Mouse (Mus musculus) macrophage (primary cell): ENCODE measurements around the gene Ppib. TPM values are rescaled to one million over a fixed set of nuclear protein-coding genes. Genes with fewer than 3 reads are reported as not detected.
A peak's percentile ranks its signal among the peaks of the same experiment; 100 is the strongest.

Experiments
- H3K27ac ChIP-seq: fragments of 350-480 bp; formaldehyde crosslinking; 2 replicates; pipeline ENCODE4 v1.9.0; 2021
- H3K36me3 ChIP-seq: fragments of 350-480 bp; formaldehyde crosslinking; 2 replicates; pipeline ENCODE4 v1.9.0; 2021; ENCODE audit errors: inconsistent target
- H3K4me3 ChIP-seq: fragments of 350-480 bp; formaldehyde crosslinking; 2 replicates; pipeline ENCODE4 v1.9.0; 2021; ENCODE audit errors: inconsistent target
- H3K79me2 ChIP-seq: fragments of 350-480 bp; formaldehyde crosslinking; 2 replicates; pipeline ENCODE4 v1.9.0; 2021; ENCODE audit errors: inconsistent target
- WGBS: methylation state at CpG from one replicate; pipeline ENCODE4 v1.1.7; 2026; ENCODE audit warnings: inconsistent platforms; ENCODE audit not compliant: missing documents; 5-methylcytosine and 5-hydroxymethylcytosine counted together
- polyA plus RNA-seq: library from polyadenylated mRNA; stranded (reverse); fragments of 250-400 nt; gene quantifications from 3 replicates; pipeline ENCODE4 v1.2.4, GENCODE M21; 2018; ENCODE audit warnings: inconsistent platforms

Ppib gene
- polyA plus RNA-seq, 1 experiment from 2014 or later, result 289 TPM

DNA sequence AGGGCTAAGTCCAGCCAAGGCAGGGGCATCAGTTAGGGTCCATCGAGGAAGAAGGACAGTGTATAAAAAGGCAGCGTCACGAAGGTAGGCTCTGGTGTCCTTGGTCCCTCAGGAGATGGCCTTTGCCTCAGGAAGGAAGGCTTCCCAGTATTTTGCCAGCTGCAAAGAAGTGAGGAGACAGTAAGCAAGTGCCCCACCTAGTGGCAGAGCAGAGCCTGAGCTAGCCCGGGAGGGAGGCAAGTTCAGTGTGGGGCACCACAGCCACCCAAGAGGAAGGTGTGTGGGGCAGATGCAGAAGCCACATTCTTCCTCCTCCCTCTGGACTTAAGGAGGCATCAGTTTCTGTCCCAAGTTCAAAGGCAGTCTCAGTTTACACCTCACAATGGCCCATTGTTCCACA is 28.4 kb downstream of the Ppib start:
- H3K36me3 ChIP-seq, result peaks cover 67% of the 10 kb centered on the region
- no peaks in the 10 kb centered on the region for H3K79me2 ChIP-seq
- no peak overlapping the region for H3K4me3 ChIP-seq
- WGBS, result 64% methylated on average over 4 of the region's 4 CpGs
- no peak overlapping the region for H3K27ac ChIP-seq

DNA sequence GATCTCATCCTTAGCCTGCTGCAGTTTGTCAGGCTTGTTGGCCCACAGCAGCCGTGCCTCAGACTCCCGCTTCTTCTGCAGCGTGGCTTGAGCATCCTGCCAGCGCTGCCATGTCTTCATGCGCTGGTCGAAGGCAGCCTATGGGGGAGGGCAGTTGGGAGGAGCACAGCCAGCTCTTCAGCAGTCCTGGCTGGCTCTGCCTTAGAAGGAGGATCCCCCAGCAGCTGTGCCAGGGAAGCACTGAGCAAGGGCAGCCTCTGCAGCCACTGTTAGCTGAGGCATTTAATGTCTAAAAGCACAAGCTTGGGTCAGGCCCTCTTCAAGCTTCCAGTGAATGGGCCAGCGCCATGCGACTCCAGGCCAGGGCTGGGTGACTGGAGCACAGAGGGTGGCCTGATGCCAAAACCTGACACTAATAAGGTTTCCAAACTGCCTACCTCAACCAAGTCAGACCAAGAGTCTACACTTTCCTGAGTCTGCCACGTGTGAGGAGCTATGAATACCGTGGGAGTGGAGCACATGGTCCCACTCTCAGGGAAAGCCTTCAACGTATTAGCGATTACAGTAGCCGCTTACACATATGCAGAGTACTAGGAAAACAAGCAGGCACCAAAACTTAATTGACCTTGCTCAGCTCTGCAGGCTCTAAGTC is 30.7 kb downstream of the Ppib start:
- Histone ChIP-seq H3K36me3 (peaks cover 85% of the 10 kb centered on the region), H3K27ac (no peak overlapping the region), H3K4me3 (no peak overlapping the region), H3K79me2 (no peaks in the 10 kb centered on the region)
- WGBS, result 97% methylated on average over 13 of the region's 13 CpGs

DNA sequence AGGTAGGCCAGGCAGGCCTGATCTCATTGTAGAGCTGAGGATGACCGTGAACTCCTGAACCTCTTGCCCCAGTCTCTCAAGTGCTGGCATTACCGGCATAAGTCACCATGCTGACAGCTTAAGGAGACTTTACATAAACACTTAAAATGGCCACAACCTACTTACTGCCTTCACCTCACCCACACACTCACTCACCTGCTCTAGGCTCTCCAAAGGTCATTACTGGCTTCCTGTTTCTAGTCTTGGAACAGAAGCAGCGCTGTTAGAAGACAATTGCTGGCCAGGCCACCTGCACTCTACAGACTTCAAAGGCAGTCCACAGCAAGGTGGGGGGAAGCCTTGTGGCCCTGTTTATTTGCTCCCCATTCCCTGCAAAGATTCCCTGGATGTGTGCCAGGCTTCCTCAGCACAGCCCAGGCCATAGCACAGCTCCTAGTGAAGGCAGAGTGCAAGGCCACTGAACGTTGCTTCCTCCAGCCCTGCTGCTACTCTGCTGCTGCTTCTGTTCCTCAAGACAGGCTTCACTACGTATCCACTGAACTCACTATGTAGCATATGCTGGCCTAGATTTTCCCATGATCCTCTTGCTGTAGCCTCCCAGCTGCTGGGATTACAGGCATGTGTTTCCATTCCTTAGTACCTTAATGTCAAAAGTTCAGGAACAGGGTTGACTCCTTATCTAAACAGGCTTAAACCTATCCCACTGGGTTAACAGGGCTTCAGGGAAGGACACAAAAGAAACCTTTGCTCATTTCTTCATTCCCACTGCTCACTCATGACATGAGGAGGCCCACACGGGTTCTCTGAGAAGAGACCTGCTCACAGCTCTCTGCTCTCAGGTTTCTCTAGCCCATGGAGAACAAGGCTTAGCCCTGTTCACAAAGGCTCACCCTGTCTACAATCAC is 31.6 kb downstream of the Ppib start:
- peaks cover 93% of the 10 kb centered on the region for H3K36me3 ChIP-seq
- WGBS, result 94% methylated on average over 6 of the region's 6 CpGs
- no peak overlapping the region for H3K4me3 ChIP-seq
- H3K79me2 ChIP-seq, result no peaks in the 10 kb centered on the region
- H3K27ac ChIP-seq, result no peak overlapping the region

DNA sequence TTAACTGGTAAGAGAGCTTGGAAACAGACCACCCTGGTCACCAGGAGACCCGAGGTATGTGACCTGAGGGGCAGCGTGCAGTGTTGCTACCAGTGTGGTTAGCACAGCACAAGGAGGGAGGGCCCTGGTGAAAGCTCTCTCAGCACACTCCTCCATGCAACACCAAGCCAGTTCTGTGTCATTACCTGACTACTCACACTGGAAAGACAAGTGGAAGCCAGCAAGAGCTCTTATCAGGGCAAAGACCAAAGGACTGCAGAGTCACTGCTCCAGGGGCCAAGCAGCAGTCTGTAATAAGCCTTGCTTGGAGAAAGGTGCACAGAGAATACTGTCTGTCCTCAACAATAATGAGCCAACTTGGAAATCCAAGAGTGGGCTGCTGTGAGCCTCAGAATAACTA is 32.6 kb downstream of the Ppib start:
- WGBS, result 93% methylated on average over 2 of the region's 2 CpGs
- peaks cover 94% of the 10 kb centered on the region for H3K36me3 ChIP-seq
- no peaks in the 10 kb centered on the region for H3K79me2 ChIP-seq
- H3K27ac ChIP-seq, result no peak overlapping the region
- no peak overlapping the region for H3K4me3 ChIP-seq

DNA sequence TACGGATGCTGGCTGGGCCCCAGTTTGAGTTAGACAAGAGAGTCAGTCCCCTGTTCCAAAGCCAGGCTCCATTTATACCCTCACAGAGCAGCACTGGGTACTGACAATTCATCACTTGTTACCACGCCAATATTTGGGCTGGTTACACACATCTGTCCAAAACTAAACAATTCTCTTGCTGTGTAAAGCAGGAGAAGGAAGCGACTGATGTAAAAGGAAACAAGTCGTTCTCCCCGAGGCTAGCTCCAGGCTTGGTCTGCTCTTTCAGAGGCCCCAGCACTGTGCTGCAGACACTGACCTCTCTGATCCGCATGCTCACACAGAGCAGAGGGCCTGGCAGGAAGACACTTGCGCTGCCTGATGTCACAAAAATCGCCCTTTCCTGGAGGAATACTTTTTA is 41.6 kb downstream of the Ppib start:
- Histone ChIP-seq H3K79me2 (peaks cover 49% of the 10 kb centered on the region; the same call in 1 of the 2 replicates), H3K27ac (no peak overlapping the region), H3K4me3 (no peak overlapping the region), H3K36me3 (peaks cover 93% of the 10 kb centered on the region)
- WGBS, result 91% methylated on average over 8 of the region's 8 CpGs

DNA sequence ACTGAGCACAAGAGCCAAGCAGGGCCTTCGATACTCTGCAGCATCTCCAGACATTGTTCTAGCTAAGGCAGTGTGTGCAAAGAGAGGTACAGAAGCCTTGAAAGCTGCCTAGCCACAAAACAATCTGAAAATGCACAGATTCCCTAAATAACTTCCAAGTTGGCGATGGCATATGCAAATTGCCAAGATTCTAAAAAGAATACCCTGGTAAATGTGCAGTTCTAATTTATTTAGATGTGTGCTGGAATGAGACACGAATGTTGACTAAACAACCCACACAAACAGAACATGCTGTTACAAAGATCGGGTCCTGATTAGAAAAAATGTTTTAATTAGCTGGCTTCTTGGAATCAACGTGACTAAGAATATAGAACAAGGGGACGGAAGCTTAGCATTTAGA is 42.6 kb downstream of the Ppib start:
- Histone ChIP-seq H3K79me2 (peaks cover 60% of the 10 kb centered on the region), H3K36me3 (peaks cover 83% of the 10 kb centered on the region), H3K4me3 (no peak overlapping the region), H3K27ac (no peak overlapping the region)
- WGBS, result 96% methylated on average over 6 of the region's 6 CpGs

DNA sequence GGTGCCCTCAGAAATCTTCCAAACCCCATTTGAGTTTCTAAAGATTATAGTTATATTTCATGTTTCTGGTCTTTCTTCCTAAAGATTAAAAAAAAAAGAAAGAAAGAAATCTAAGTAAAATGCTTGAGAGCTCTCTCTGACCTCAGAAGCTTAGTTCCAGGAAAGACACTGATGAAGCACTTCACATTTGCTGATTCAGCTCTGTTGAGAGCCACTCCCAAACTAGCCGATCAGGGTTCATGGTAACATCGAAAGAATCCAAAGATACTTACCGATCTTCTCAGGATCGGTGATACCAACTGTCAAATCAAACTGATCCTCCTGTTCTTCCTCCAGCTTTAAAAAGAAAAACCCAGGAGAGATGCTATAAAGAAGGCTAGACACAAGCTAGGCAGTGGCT is 44.6 kb downstream of the Ppib start:
- Histone ChIP-seq H3K27ac (no peak overlapping the region), H3K36me3 (peaks cover 80% of the 10 kb centered on the region), H3K4me3 (no peak overlapping the region), H3K79me2 (peaks cover 79% of the 10 kb centered on the region)
- 96% methylated on average over 4 of the region's 4 CpGs for WGBS

DNA sequence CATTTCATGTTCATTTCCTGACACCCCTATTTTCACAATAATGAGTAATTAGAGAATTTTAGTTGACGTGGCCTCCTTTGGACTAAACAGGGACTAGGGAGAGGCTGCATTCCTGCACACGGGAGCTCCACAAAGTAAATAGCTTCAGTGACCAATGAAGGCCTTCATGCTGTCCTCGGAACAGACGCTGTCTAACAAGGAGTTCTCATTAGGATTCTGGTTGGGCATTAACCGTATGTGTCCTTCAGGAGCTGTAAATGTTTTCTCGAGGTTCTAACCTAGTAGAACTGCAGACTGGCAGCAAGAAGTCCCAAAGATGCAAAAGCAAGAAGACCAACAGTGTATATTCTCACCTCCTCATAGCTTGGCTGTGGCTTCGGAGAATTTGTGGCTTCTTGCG is 45.1 kb downstream of the Ppib start:
- Histone ChIP-seq H3K36me3 (peaks cover 75% of the 10 kb centered on the region), H3K79me2 (peaks cover 85% of the 10 kb centered on the region), H3K27ac (no peak overlapping the region), H3K4me3 (no peak overlapping the region)
- WGBS, result 96% methylated on average over 8 of the region's 8 CpGs

DNA sequence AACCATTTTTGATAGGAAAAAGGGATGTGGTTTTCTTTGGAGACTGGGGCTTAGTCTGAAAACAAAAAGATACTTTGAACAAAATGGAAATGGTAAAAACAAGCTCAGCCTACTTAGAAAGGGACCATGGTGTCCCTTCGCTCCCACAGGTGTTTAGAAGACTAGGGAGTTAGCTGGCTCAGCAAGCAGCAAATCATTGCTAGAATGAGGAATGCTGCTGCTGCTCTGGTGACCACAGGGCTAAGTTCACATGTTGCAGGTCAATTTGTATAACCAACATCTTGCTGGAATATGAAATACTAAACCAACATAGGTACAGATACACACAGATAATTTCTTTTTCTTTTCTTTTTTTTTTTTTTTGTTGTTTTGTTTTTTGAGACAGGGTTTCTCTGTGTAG is 49.6 kb downstream of the Ppib start:
- Histone ChIP-seq H3K27ac (no peak overlapping the region), H3K4me3 (no peak overlapping the region), H3K79me2 (peaks cover 90% of the 10 kb centered on the region), H3K36me3 (peaks cover 35% of the 10 kb centered on the region)
- 100% methylated on average over 1 of the region's 1 CpGs for WGBS

DNA sequence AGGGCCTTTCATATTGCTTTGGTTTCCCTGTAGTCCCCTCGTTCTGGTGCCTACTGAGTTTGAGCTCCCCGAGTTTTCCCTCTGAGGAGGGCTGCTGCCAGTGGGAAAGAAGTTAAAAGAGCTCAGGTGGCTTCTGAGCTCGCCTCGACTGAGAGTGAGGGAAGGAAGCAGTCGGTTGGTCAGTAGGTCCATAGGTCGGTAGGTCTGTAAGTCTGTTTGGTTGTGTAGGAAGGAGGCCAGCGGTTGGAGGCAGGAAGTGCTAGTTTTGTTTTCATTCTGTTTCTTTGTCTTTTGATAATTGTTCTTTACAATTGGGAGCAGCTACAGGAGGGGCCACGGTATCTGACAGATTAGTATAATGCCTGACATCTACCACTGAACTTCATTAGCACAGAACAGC is 50.1 kb downstream of the Ppib start:
- WGBS, result 22% methylated on average over 7 of the region's 8 CpGs
- Histone ChIP-seq H3K79me2 (peaks cover 89% of the 10 kb centered on the region), H3K4me3 (no peak overlapping the region), H3K36me3 (peaks cover 30% of the 10 kb centered on the region), H3K27ac (no peak overlapping the region)

DNA sequence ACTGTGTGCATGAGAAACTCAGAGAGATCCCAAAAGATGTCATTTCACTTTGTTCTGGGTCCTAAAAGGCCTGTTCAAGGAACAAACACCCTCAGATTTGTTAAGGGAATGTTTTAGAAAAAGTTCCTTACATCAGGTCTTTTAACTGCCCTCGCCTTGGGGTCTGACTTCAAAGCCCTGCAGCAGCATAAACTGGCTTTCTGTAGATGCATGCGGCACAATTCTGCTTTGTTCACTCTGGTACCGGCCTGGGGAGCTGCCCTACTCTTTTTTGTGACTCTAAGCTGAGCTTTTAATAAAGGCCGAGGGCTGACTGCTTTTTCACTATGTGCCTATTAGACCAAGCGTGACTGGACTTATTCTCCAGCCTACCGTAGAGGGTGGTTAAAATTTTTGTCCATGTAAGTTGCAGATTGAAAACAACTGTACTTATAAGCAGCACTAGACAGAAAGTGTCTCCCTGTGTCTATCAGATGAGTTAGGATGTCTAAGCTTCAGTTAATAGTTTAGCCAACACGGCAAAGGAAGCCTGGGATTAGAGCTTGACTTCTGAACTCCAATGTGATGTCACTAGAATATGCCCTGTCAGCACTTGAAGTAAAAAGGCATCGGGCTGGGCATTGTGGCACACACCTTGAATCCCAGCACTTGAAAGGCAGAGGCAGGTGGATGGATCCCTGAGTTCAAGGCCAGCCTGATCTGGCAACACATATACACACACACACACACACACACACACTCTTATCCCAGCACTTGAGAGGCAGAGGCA is 50.8 kb downstream of the Ppib start:
- Histone ChIP-seq H3K4me3 (no peak overlapping the region), H3K79me2 (peaks cover 89% of the 10 kb centered on the region), H3K27ac (no peak overlapping the region), H3K36me3 (peaks cover 24% of the 10 kb centered on the region)
- 94% methylated on average over 8 of the region's 8 CpGs for WGBS

DNA sequence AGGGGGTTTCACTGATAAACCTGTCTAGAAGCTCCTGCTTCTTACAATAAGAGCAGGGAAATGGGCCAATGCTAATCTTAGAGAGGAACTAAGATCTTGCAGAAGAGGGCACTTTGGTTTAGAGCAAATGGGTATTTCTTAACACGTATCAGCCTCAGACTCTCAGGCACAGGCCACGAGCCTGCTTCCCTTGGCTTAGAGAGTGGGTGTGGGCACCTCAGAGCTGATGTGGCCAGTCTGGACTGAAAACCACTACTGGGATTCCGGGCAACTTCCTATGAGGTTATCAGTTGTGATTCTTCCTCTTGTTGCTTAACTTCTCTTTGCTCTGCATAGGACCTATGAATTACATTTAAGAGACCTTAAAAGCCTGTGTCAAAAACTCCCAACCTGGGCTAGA is 54.3 kb downstream of the Ppib start:
- peak overlapping the region; percentile 65 for H3K27ac ChIP-seq

More for the DNA sequence above, 54.3 kb downstream of the Ppib start:
- WGBS, result 0% methylated on average over 3 of the region's 3 CpGs
- Histone ChIP-seq H3K79me2 (peaks cover 90% of the 10 kb centered on the region), H3K4me3 (no peak overlapping the region), H3K36me3 (no peaks in the 10 kb centered on the region)
